Comparison of ENCODE assay signal across 8 mouse cellular contexts in the genomic region with DNA sequence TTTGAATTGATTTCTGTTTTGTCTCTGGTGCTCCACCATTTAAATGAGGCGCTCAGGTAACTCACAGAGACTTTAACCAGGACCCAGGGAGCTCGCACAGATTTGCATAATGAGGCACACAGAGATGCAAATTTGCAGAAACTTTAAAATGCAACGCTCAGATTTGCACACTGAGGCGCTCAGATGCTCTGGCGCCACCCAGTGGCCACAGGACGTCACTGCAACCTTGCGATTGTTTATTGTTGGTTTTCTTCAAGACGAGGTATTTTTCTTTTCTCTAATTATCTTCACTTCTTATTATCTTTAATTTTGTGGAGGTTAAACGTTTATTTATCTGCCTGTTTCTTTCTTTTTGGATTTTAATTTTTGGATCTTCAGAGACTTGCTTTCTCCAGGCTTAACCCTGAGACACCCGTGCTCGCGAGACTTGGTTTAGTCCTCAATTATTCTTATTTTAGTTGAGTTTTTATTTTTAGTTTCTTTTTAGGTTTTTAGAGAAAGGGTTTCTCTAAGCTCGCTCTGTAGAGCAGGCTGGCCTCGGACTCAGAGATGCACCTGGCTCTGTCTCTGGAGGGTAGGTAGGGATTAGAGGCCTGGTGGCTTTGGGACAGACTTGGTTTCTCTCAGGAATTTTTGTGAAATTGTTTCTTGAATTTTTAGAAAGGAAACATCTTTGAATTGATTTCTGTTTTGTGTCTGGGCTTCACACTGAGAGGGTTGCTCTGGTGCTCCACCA. TPM values are rescaled to one million over a fixed set of nuclear protein-coding genes. Genes with fewer than 3 reads are reported as not detected.
DNase-seq lines count a peak whose midpoint lies in the region; ATAC-seq and TF ChIP-seq lines count a peak whose summit lies in the region.
"Not testable (repeated sequence)": the region's sequence is repeated elsewhere in the genome, so short reads cannot be mapped to it uniquely, and the experiment has no call there.

No protein-coding gene starts in this region.

- TF ChIP-seq CTCF in hindbrain, postnatal 0 days (IDR thresholded peaks at IDR 0.05; ENCODE audit: low read depth): peak; percentile 82

- H3K9ac ChIP-seq in hindbrain, postnatal 0 days (replicated peaks; ENCODE audit: low read length); midbrain, embryonic 12.5 days (replicated peaks): not testable (repeated sequence)

- H3K4me2 ChIP-seq in hindbrain, postnatal 0 days (ENCODE audit: low read depth, low read length); midbrain, embryonic 12.5 days (replicated peaks): not testable (repeated sequence)

- peak; percentile 90 for DNase-seq in Muller cell, postnatal 12 days (ENCODE audit: inconsistent ontology term)
- DNase-seq in cerebellum, adult 8-10 months: peak; percentile 95
- peak; percentile 97 to 99 for DNase-seq in frontal cortex, postnatal 25 days (ENCODE audit: low spot score in 2 of 2)
- peak; percentile 71 for DNase-seq in hindbrain, postnatal 0 days (ENCODE audit: low spot score)
- DNase-seq in left cerebral cortex, adult 8-10 months (ENCODE audit: low spot score in 2 of 2): peak; percentile 92 to 100
- DNase-seq in right cerebral cortex, postnatal 36 days (ENCODE audit: low spot score in 2 of 2): peak; percentile 97
- DNase-seq in urinary bladder, postnatal 10 days (ENCODE audit: low spot score): peak; percentile 94

- not testable (repeated sequence) for H3K36me3 ChIP-seq in hindbrain, postnatal 0 days (ENCODE audit: insufficient read depth, low read length)
- peaks cover 34% of the 10 kb centered on the region for H3K36me3 ChIP-seq in midbrain, embryonic 12.5 days

- H3K27ac ChIP-seq in hindbrain, postnatal 0 days: 0 out of 2 replicates have a peak overlapping the region, but pooled peaks have one; percentile 6
- peak overlapping the region; percentile 71 for H3K27ac ChIP-seq in midbrain, embryonic 12.5 days (replicated peaks)

- not testable (repeated sequence) for ATAC-seq in hindbrain, postnatal 0 days; midbrain, embryonic 12.5 days (ENCODE audit: low FRiP score, low read depth)

- not testable (repeated sequence) for H3K4me3 ChIP-seq in hindbrain, postnatal 0 days (ENCODE audit: low read length); midbrain, embryonic 12.5 days

- 49% methylated on average over 14 of the region's 14 CpGs for WGBS in hindbrain, postnatal 0 days
- 53% methylated on average over 14 of the region's 14 CpGs for WGBS in midbrain, embryonic 12.5 days

- H3K27me3 ChIP-seq in hindbrain, postnatal 0 days (ENCODE audit: insufficient read depth, low read length); midbrain, embryonic 12.5 days: not testable (repeated sequence)

- H3K9me3 ChIP-seq in hindbrain, postnatal 0 days (ENCODE audit: low read length): peaks cover 12% of the 10 kb centered on the region; the same call in 1 of the 2 replicates
- peaks cover 32% of the 10 kb centered on the region for H3K9me3 ChIP-seq in midbrain, embryonic 12.5 days

- not testable (repeated sequence) for H3K4me1 ChIP-seq in hindbrain, postnatal 0 days (ENCODE audit: insufficient read depth, low read length); midbrain, embryonic 12.5 days

RNA-seq across cellular contexts. Expression of gene Gm21887, which starts 10.7 kb away (rescaled TPM):
- total RNA-seq in hindbrain, postnatal 0 days (2014; rRNA removed): 8.3 and 87.1 TPM in 2 replicates
- polyA plus RNA-seq in hindbrain, postnatal 0 days (2015; fragmentation: Nextera tagmentation; extraction: Ambion mirVana): 194 and 245 TPM in 2 replicates
- total RNA-seq in left cerebral cortex, adult 8-10 months (2022): 100 to 1,000 TPM in 2 of 4 experiments, 10 to 100 TPM in 2; 64.2 to 131 (median 96.7) TPM
- 187 and 270 TPM in 2 replicates for polyA plus RNA-seq in midbrain, embryonic 12.5 days (2016; fragmentation: Nextera tagmentation; extraction: Ambion mirVana)
